Mouse (Mus musculus) liver, adult 10 weeks (tissue): ENCODE data around the gene AI481877. TPM values are rescaled to one million over a fixed set of nuclear protein-coding genes. Genes with fewer than 3 reads are reported as not detected.

Source experiments
- polyA plus RNA-seq: library from polyadenylated mRNA; stranded (reverse); fragments of 350-450 nt; fragmentation: Illumina TruSeq; extraction: RNeasy Lipid Tissue Mini Kit (QIAGEN cat#74804); gene quantifications from one replicate; pipeline ENCODE4 v1.2.3, GENCODE M21; 2014; ENCODE audit warnings: low read depth, low replicate concordance

AI481877 gene
- not detected for polyA plus RNA-seq

DNA sequence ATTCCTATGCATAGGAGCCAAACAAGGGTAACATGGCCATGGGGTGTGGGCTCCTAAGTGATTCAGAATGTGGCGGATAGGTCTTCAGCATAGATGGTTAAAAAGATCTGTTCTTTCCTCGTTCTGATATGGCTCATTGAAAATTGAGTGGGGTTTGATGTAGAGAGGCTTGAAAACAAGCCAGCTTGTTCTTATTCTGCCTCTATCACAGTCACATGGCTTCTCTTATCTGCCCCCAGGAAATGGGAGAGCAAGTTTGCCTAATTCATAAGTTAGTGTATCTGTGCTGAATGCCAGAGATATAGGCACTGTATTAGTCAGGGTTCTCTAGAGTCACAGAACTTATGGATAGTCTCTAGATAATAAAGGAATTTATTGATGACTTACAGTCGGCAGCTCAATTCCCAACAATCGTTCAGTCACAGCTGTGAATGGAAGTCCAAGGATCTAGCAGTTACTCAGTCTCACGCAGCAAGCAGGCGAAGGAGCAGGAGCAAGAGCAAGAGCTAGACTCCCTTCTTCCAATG is at the start of gene AI481877:
AI481877 (minus strand) TSS at position 477 of the 527 bp plus-strand sequence.

DNA sequence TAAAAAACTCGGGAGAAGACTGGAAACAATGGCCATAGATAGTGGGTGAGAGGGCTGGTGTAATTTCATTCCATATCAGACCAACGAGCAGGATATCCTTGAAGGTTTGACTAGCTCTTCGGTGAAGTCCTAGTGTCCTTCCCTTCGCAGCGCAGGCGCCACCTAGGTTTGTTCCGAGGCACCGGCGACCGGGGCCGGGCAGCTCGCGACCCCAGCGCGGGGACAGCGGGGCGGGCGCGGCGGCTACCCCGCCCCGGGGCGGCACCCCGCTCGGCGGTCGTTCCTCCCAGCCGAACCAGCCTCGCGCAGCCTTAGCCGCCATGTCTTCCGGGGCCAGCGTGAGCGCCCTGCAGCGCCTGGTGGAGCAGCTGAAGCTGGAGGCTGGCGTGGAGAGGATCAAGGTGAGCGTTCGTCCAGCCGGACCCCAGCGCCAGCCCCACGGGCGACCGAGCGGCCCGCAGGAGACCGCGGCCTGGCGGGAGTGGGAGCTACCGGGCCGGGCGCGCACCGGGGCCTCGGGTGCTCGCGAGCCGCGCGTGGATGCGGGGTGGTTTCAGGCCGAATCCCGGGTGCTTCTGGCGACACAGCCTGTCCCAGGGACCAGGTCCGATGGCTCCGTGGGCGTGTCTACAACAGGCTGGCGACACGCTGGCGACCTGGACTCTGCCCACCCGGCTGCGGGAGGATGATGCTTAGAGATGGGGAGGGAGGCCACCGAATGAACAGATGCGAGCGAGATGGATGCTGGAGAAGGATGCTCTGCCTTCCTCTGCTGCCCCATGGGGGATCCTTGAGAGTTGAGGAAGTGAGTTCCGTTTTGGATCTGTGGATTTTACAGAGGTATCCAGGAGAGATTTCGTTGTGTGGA is 103.6 kb downstream of the AI481877 start, which contains the start of gene Gng10:
Gng10 (plus strand) TSS at position 171 of the 868 bp plus-strand sequence.

GRCm38 (mm10) chr4:59002948-59003805 is 135.6 kb downstream of the AI481877 start, which contains the start of gene Gm20503:
Gene Gm20503, plus strand, starts transcription at chr4:59003210.

DNA sequence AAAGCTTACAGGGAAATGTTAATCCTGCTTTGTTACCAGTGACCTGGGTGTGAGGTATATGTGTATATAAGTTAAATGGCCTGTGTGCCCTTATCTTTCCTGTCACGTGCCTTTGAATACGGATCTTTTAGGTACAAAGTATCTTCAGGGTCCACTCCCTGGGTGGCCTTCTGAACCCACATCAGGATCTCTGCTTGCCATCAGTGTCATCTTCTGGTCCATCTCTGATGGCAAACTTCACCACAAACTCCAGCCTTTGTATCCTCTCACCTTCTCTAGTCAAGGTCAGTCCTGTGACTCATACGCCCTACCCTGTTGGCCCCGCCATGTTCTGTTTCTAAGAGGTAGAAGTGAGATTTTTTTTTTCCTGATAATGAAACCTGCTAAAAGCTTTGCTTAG is 144.0 kb downstream of the AI481877 start, which contains the start of gene Dnajc25:
Dnajc25 (plus strand) TSS at position 301 of the 400 bp plus-strand sequence.

Other genes with a start within 250 kb of the AI481877 start
- gene Ecpas, start 226.2 kb downstream of the AI481877 start, polyA plus RNA-seq: 73.9 TPM
- gene Zkscan16, start 195.4 kb downstream of the AI481877 start, polyA plus RNA-seq: not detected
- gene Ptgr1, start 151.9 kb downstream of the AI481877 start, polyA plus RNA-seq: 1.3 TPM
- 47.1 TPM for gene Dnajc25, start 143.9 kb downstream of the AI481877 start, polyA plus RNA-seq
- gene Gm20503, start 135.8 kb downstream of the AI481877 start, polyA plus RNA-seq: not detected
- gene Gng10, start 103.9 kb downstream of the AI481877 start, polyA plus RNA-seq: 27.4 TPM
- gene Ugcg, start 50.3 kb upstream of the AI481877 start, polyA plus RNA-seq: 32.3 TPM